Mouse (Mus musculus) layer of hippocampus, postnatal 10 days (tissue): ENCODE measurements around the gene Ypel1. TPM values are rescaled to one million over a fixed set of nuclear protein-coding genes. Genes with fewer than 3 reads are reported as not detected.
A peak's percentile ranks its signal among the peaks of the same experiment; 100 is the strongest.

Source experiments
- DNase-seq, 2 experiments: peaks; one replicate each; pipeline ENCODE4 v3.0.0; 2021; ENCODE audit warnings: low spot score in 2 of 2
- total RNA-seq, 2 experiments: library from RNA; stranded (reverse); gene quantifications; 2 replicates each; pipeline ENCODE4 v1.2.3; 2021

Ypel1 gene
- total RNA-seq, 2 experiments from 2014 or later, result 49.3 TPM

DNA sequence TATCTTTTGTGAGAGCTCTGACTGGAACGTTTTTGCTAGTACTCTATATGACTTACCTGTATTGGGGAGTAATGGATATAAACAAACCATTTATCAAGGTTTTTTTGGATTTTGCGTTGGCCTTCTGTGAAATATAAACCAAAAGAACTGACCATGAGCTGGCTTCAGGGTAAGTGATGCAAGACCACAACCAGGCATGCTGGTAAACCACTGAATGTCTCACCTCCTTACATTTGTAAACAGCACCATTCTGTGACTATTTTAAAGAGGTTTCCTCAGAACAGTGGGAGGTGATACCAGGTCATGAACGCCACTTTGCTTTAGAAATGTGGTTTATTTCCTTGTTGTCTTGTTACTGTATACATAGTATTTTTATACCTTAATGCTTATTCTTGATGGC, 16.7 kb downstream of the Ypel1 start:
- DNase-seq, result no peak

GRCm38 (mm10) chr16:17086669-17087193, 17.2 kb downstream of the Ypel1 start:
- no peak for DNase-seq

GRCm38 (mm10) chr16:17088346-17088745, 18.9 kb downstream of the Ypel1 start:
- no peak for DNase-seq

DNA sequence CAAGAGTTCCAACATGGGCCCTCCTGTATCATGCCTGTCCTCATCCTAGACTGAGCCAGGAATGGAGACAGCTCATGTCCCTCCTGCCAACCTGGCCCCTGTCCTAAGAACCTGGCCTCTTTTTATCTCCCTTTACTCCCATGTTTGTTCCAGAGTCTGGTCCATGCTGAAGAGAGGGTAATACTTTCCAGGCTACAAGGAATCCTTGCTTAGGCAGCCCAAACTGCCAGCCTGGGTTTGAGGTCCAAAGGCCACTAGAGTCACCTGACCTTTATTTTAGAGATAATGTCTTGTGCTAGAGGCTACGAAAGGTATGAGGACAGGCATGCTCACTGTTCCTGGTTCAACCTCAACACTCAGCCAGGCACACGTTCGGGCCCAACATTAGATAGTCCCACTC, 27.4 kb downstream of the Ypel1 start:
- no peak for DNase-seq

- DNase-seq, result peak; percentile 21 to 44
These were observed 33.2 kb downstream of the Ypel1 start for GRCm38 (mm10) chr16:17102630-17103220.

GRCm38 (mm10) chr16:17104600-17104999, 35.1 kb downstream of the Ypel1 start:
- no peak for DNase-seq

GRCm38 (mm10) chr16:17110771-17111743, 41.6 kb downstream of the Ypel1 start, which contains the start of gene Ppil2:
Ppil2 (minus strand) TSS chr16:17111257.
- DNase-seq, result peak; percentile 62 to 69

DNA sequence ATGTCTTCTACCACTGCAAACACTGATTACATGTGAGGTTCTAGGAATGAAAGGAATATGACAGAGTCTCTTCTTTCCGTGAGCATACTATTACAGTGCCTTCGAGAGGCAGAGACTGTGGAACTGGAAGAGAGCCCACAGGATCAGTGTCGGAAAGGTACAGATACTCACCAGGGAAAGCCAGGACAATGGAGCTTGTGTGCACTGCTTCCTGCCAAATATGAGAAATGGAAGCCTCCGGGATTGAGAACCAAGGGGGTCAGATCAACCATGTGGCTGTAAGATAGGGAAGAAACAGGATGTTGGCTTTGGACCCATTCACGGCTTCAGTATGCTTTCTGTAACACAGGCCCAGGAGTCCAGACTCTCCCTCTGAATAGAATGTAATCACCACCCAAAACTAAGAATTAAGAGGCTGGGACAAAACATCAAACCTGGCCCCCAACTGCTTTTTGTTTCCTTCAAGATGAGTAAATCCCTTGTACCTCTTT, 47.9 kb downstream of the Ypel1 start:
- DNase-seq, result no peak

DNA sequence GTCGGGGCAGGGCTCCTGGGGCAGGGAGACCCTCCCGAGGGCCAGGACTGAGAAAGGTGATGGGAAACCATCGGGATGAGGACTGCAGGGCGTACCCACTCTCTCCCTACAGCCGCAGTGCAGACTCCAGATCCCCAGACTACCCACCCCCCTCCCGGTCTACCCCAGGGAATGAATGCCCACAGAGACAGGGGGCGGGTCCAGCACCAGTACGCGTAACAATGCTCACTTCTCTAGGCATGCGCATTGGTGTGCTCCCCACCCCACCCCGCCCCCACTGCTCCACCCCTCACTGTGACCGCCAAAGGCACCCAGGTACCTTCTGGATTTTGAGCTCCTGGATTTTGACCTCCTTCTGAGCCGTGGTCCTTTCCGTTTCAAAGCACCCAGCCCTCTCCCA, 52.1 kb downstream of the Ypel1 start:
- no peak for DNase-seq

DNA sequence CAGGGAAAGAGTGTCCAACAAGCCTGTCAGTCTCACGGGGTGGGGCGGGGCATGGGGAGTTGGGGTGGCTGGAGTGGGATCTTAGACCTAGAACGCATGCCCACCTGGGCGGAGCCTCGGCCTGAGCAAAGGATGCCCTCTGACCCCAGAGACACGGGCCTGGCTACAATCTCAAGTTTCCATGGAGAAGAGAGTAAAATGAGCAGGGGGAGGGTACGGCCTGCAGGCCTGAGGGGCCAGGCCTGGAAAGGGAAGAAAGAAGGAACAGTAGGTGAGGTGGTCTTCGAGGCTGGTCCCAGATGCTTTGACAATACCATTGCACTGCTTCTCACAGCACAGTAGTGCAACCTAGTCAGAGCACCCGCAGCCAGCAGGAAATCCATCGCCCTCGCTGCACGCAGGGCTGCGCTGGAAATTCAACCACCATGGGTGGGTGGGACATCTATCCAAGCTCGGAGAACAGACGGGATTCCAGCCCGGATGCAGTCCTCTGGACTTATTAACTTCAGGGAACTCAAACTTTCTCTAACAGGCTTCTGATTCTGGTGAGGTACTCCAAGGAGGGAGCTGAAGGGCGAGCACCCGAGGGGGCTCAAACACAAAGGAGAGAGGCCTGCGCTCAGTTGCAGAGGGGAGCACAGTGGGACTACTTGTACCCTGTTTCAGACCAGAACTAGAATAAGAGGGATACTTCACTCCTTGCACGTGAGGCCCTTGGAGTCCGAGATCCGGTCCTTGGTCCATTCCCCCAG, 54.8 kb downstream of the Ypel1 start:
- DNase-seq, result no peak

- DNase-seq, result peak; percentile 49 to 60
These were observed 55.5 kb downstream of the Ypel1 start, which contains the start of gene 2610318N02Rik for GRCm38 (mm10) chr16:17124871-17125520. 2610318N02Rik (minus strand) TSS chr16:17125167.

GRCm38 (mm10) chr16:17127292-17127691, 57.8 kb downstream of the Ypel1 start:
- peak; percentile 32 to 52 for DNase-seq

DNA sequence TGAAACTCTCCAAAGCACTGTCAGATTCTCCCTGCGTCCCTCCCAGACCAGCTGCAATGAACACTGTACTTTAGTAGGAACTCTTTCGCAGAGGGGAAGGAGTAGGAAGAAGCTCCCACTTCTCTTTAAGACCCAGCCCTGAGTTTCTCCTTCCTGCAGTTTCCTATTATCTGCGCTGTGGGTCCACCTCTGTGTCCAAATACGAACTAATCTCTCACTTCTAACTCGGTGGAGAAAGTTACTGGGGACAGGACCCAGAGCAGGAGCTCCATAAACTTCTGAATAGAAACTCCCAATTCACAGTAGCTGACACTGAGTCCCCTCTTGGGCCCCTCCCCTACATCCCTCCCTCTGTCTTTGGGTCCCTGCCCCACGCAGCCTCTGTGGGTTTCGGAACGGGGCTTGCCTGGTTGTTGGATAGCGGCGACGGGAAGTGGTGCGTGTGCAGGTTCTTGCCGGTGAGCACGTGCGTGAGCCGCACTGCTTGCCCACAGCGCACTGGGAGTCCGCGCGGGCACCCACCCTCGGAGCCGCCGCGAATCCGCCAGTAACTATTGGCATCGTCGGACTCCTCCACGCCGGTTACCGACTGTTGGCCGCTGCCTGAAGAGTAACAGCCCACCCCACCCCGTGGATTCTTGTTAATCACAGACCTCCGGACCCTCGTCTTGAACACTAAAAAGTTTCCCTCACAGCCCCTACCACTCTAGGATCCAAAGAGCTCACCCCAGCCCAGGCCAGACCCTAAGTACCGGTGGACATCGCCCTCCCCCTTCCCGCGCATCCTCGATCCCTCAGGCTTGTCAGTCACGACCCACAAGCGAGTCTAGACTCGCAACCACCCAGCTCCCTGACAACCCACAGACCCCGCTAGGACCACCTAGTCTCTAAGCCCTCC, 61.9 kb downstream of the Ypel1 start:
- no peak for DNase-seq

- DNase-seq, result peak; percentile 97 to 98
These were observed 62.8 kb downstream of the Ypel1 start, which contains the start of gene Sdf2l1 for GRCm38 (mm10) chr16:17132089-17132905. Sdf2l1 (minus strand) TSS chr16:17132383.

DNA sequence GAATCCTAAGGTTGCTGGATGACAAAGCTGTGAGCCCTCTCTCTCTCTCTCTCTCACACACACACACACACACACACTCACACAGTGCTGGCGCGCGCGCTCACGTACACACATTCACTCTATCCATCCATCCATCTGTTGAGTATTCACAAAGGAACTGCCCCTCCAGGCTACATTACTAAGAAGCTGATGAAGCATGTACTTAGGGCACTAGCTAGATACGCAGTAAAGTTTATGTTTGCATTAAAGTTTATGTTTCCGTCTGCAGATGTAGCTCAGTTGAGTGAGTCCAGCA, 63.4 kb downstream of the Ypel1 start:
- no peak for DNase-seq
